Mouse (Mus musculus): ENCODE measurements around the gene Lamb3. TPM values are rescaled to one million over a fixed set of nuclear protein-coding genes. Genes with fewer than 3 reads are reported as not detected.

The Lamb3 gene
- polyA plus RNA-seq, 1 experiment from 2014 or later: 24.4 TPM

GRCm38 (mm10) chr1:193255488-193256288, 48.2 kb downstream of the Lamb3 start:
- Histone ChIP-seq H3K27ac (ENCODE audit: low read depth) (no peak overlapping the region), H3K27me3 (ENCODE audit: insufficient read depth, low read length) (no peaks in the 10 kb centered on the region), H3K4me3 (ENCODE audit: low read depth, low read length) (no peak overlapping the region), H3K9me3 (ENCODE audit: low read depth, low read length) (no peaks in the 10 kb centered on the region), H3K9ac (no peak overlapping the region), H3K4me1 (ENCODE audit: insufficient read depth) (no peaks in the 10 kb centered on the region), H3K4me2 (no peak overlapping the region), H3K36me3 (ENCODE audit: insufficient read depth) (no peaks in the 10 kb centered on the region)
- DNase-seq (peak; percentile 91), ATAC-seq (ENCODE audit: insufficient read depth) (peak; percentile 54; the same call in 1 of the 2 replicates)
- 19% methylated on average over 3 of the region's 3 CpGs for WGBS
- TF ChIP-seq CTCF (IDR thresholded peaks at IDR 0.05; ENCODE audit: low read depth): peak; percentile 74

GRCm38 (mm10) chr1:193256289-193256577, 48.7 kb downstream of the Lamb3 start:
- Histone ChIP-seq H3K27me3 (ENCODE audit: insufficient read depth, low read length) (no peaks in the 10 kb centered on the region), H3K9me3 (ENCODE audit: low read depth, low read length) (no peaks in the 10 kb centered on the region), H3K4me3 (ENCODE audit: low read depth, low read length) (no peak overlapping the region), H3K4me2 (no peak overlapping the region), H3K27ac (ENCODE audit: low read depth) (peak overlapping the region; percentile 36; the same call in 1 of the 2 replicates), H3K4me1 (ENCODE audit: insufficient read depth) (no peaks in the 10 kb centered on the region), H3K9ac (no peak overlapping the region), H3K36me3 (ENCODE audit: insufficient read depth) (no peaks in the 10 kb centered on the region)
- no peak for TF ChIP-seq CTCF (IDR thresholded peaks at IDR 0.05; ENCODE audit: low read depth)
- ATAC-seq (ENCODE audit: insufficient read depth) (peak; percentile 42), DNase-seq (no peak)

- ATAC-seq (ENCODE audit: insufficient read depth) (peak; percentile 44; the same call in 1 of the 2 replicates), DNase-seq (peak; percentile 81)
- TF ChIP-seq CTCF (IDR thresholded peaks at IDR 0.05; ENCODE audit: low read depth): no peak
- 30% methylated on average over 5 of the region's 5 CpGs for WGBS
- Histone ChIP-seq H3K4me1 (ENCODE audit: insufficient read depth) (no peaks in the 10 kb centered on the region), H3K4me2 (no peak overlapping the region), H3K9me3 (ENCODE audit: low read depth, low read length) (no peaks in the 10 kb centered on the region), H3K4me3 (ENCODE audit: low read depth, low read length) (no peak overlapping the region), H3K9ac (no peak overlapping the region), H3K36me3 (ENCODE audit: insufficient read depth) (no peaks in the 10 kb centered on the region), H3K27me3 (ENCODE audit: insufficient read depth, low read length) (no peaks in the 10 kb centered on the region), H3K27ac (ENCODE audit: low read depth) (peak overlapping the region; percentile 36; the same call in 1 of the 2 replicates)
These were observed 49.2 kb downstream of the Lamb3 start for GRCm38 (mm10) chr1:193256621-193257098.

- no peaks in the 10 kb centered on the region for H3K9me3 ChIP-seq (ENCODE audit: low read depth, low read length)
- H3K9ac ChIP-seq: no peak overlapping the region
- H3K27ac ChIP-seq (ENCODE audit: low read depth): no peak overlapping the region
- H3K4me1 ChIP-seq (ENCODE audit: insufficient read depth): peaks cover 4% of the 10 kb centered on the region; the same call in 1 of the 2 replicates
- 67% methylated on average over 9 of the region's 9 CpGs for WGBS
- no peaks in the 10 kb centered on the region for H3K36me3 ChIP-seq (ENCODE audit: insufficient read depth)
- H3K4me3 ChIP-seq (ENCODE audit: low read depth, low read length): no peak overlapping the region
- H3K4me2 ChIP-seq: no peak overlapping the region
- no peak for DNase-seq
- no peak for TF ChIP-seq CTCF (IDR thresholded peaks at IDR 0.05; ENCODE audit: low read depth)
- H3K27me3 ChIP-seq (ENCODE audit: insufficient read depth, low read length): no peaks in the 10 kb centered on the region
- ATAC-seq (ENCODE audit: insufficient read depth): no peak
These were observed 52.1 kb downstream of the Lamb3 start for GRCm38 (mm10) chr1:193259559-193259958.

- H3K9ac ChIP-seq: no peak overlapping the region
- TF ChIP-seq CTCF (IDR thresholded peaks at IDR 0.05; ENCODE audit: low read depth): no peak
- no peak overlapping the region for H3K4me2 ChIP-seq
- DNase-seq: peak; percentile 64
- WGBS: 47% methylated on average over 7 of the region's 7 CpGs
- H3K36me3 ChIP-seq (ENCODE audit: insufficient read depth): no peaks in the 10 kb centered on the region
- peak overlapping the region; percentile 56; the same call in 1 of the 2 replicates for H3K27ac ChIP-seq (ENCODE audit: low read depth)
- H3K4me1 ChIP-seq (ENCODE audit: insufficient read depth): peaks cover 4% of the 10 kb centered on the region; the same call in 1 of the 2 replicates
- no peaks in the 10 kb centered on the region for H3K27me3 ChIP-seq (ENCODE audit: insufficient read depth, low read length)
- no peaks in the 10 kb centered on the region for H3K9me3 ChIP-seq (ENCODE audit: low read depth, low read length)
- no peak overlapping the region for H3K4me3 ChIP-seq (ENCODE audit: low read depth, low read length)
- ATAC-seq (ENCODE audit: insufficient read depth): peak; percentile 47
These were observed 54.5 kb downstream of the Lamb3 start for GRCm38 (mm10) chr1:193261897-193262548.

- no peak overlapping the region for H3K9ac ChIP-seq
- peaks cover 4% of the 10 kb centered on the region; the same call in 1 of the 2 replicates for H3K4me1 ChIP-seq (ENCODE audit: insufficient read depth)
- no peak for DNase-seq
- no peak overlapping the region for H3K27ac ChIP-seq (ENCODE audit: low read depth)
- WGBS: 74% methylated on average over 8 of the region's 8 CpGs
- TF ChIP-seq CTCF (IDR thresholded peaks at IDR 0.05; ENCODE audit: low read depth): no peak
- no peaks in the 10 kb centered on the region for H3K9me3 ChIP-seq (ENCODE audit: low read depth, low read length)
- ATAC-seq (ENCODE audit: insufficient read depth): no peak
- H3K36me3 ChIP-seq (ENCODE audit: insufficient read depth): no peaks in the 10 kb centered on the region
- no peak overlapping the region for H3K4me3 ChIP-seq (ENCODE audit: low read depth, low read length)
- no peak overlapping the region for H3K4me2 ChIP-seq
- no peaks in the 10 kb centered on the region for H3K27me3 ChIP-seq (ENCODE audit: insufficient read depth, low read length)
These were observed 55.8 kb downstream of the Lamb3 start for GRCm38 (mm10) chr1:193263026-193263907.

All from lung, embryonic 14.5 days (tissue).